Comparison of ENCODE assay signal across 8 mouse cellular contexts in genomic region chr17:6947637-6947983, GRCm38 (mm10). TPM values are rescaled to one million over a fixed set of nuclear protein-coding genes. Genes with fewer than 3 reads are reported as not detected.
DNase-seq lines count a peak whose midpoint lies in the region; ATAC-seq and TF ChIP-seq lines count a peak whose summit lies in the region.
"Not testable (repeated sequence)": the region's sequence is repeated elsewhere in the genome, so short reads cannot be mapped to it uniquely, and the experiment has no call there.

No protein-coding gene starts in this region.

- not testable (repeated sequence) for TF ChIP-seq CTCF in lung, postnatal 0 days (IDR thresholded peaks at IDR 0.05); testis, adult 2 months (IDR thresholded peaks at IDR 0.05; ENCODE audit: control insufficient read depth, insufficient read depth, insufficient replicate concordance, low read depth, low read length)

- H3K4me1 ChIP-seq in forebrain, embryonic 12.5 days; heart, embryonic 15.5 days (replicated peaks); intestine, embryonic 16.5 days (ENCODE audit: control insufficient read depth, insufficient read depth, low read length); limb, embryonic 14.5 days (ENCODE audit: control insufficient read depth, insufficient read depth, low read length); lung, postnatal 0 days (ENCODE audit: insufficient read depth, low read depth, low read length); testis, adult 2 months (ENCODE audit: control insufficient read depth, insufficient read depth, low read length): not testable (repeated sequence)

- not testable (repeated sequence) for H3K27me3 ChIP-seq in forebrain, embryonic 12.5 days; heart, embryonic 15.5 days; intestine, embryonic 16.5 days (replicated peaks; ENCODE audit: control insufficient read depth, insufficient read depth, low read length); limb, embryonic 14.5 days (ENCODE audit: control insufficient read depth, insufficient read depth, low read length); lung, postnatal 0 days (replicated peaks; ENCODE audit: insufficient read depth, low read length); myocyte (ENCODE audit: control insufficient read depth, insufficient read depth, insufficient read length); testis, adult 2 months (ENCODE audit: control insufficient read depth, insufficient read depth, low read length)

- not testable (repeated sequence) for H3ac ChIP-seq in myocyte (ENCODE audit: control insufficient read depth, insufficient read length)

- not testable (repeated sequence) for H3K79me2 ChIP-seq in myocyte (ENCODE audit: control insufficient read depth, insufficient read depth)

- H3K4me3 ChIP-seq in forebrain, embryonic 12.5 days (replicated peaks): peak overlapping the region; percentile 58
- H3K4me3 ChIP-seq in heart, embryonic 15.5 days: peak overlapping the region; percentile 67
- peak overlapping the region; percentile 58 for H3K4me3 ChIP-seq in intestine, embryonic 16.5 days (ENCODE audit: low read length)
- H3K4me3 ChIP-seq in limb, embryonic 14.5 days (replicated peaks; ENCODE audit: low read length): peak overlapping the region; percentile 50
- H3K4me3 ChIP-seq in lung, postnatal 0 days (ENCODE audit: low read depth, low read length): not testable (repeated sequence)
- H3K4me3 ChIP-seq in myocyte: peak overlapping the region; percentile 22
- peak overlapping the region; percentile 98 for H3K4me3 ChIP-seq in testis, adult 2 months (ENCODE audit: control insufficient read depth, low read depth, low read length)

- H3K9me3 ChIP-seq in forebrain, embryonic 12.5 days; heart, embryonic 15.5 days (replicated peaks); intestine, embryonic 16.5 days (ENCODE audit: control insufficient read depth, low read length); limb, embryonic 14.5 days (ENCODE audit: control insufficient read depth, low read length); lung, postnatal 0 days (ENCODE audit: low read length): not testable (repeated sequence)

- H3K4me2 ChIP-seq in forebrain, embryonic 12.5 days: peak overlapping the region; percentile 66
- peak overlapping the region; percentile 72 for H3K4me2 ChIP-seq in heart, embryonic 15.5 days
- H3K4me2 ChIP-seq in intestine, embryonic 16.5 days (ENCODE audit: low read depth, low read length): peak overlapping the region; percentile 55
- peak overlapping the region; percentile 49 for H3K4me2 ChIP-seq in limb, embryonic 14.5 days (replicated peaks; ENCODE audit: low read depth, low read length, severe bottlenecking)
- peak overlapping the region; percentile 70 for H3K4me2 ChIP-seq in lung, postnatal 0 days (replicated peaks; ENCODE audit: low read depth, low read length)
- peak overlapping the region; percentile 45 for H3K4me2 ChIP-seq in myocyte (ENCODE audit: low read depth)

- H3K36me3 ChIP-seq in forebrain, embryonic 12.5 days (replicated peaks); heart, embryonic 15.5 days; intestine, embryonic 16.5 days (ENCODE audit: control insufficient read depth, insufficient read depth, low read length); limb, embryonic 14.5 days (ENCODE audit: control insufficient read depth, insufficient read depth, low read length); lung, postnatal 0 days (ENCODE audit: insufficient read depth, low read length); myocyte (ENCODE audit: control insufficient read depth, insufficient read depth); testis, adult 2 months (ENCODE audit: control insufficient read depth, insufficient read depth, low read length): not testable (repeated sequence)

- not testable (repeated sequence) for TF ChIP-seq EP300 in lung, postnatal 0 days (IDR thresholded peaks at IDR 0.05)

- not testable (repeated sequence) for H3K9ac ChIP-seq in forebrain, embryonic 12.5 days; limb, embryonic 14.5 days (ENCODE audit: low read depth, low read length, severe bottlenecking); lung, postnatal 0 days (replicated peaks; ENCODE audit: low read depth)
- peak overlapping the region; percentile 73; the same call in 1 of the 2 replicates for H3K9ac ChIP-seq in heart, embryonic 15.5 days
- peak overlapping the region; percentile 67; the same call in 1 of the 2 replicates for H3K9ac ChIP-seq in intestine, embryonic 16.5 days (ENCODE audit: low read depth, low read length)

- ATAC-seq in cerebellum, adult (ENCODE audit: insufficient number of reproducible peaks, low FRiP score, low TSS enrichment): peak; percentile 62; the same call in 1 of the 2 replicates
- ATAC-seq in forebrain, embryonic 12.5 days (ENCODE audit: low FRiP score): peak; percentile 18; the same call in 1 of the 2 replicates
- not testable (repeated sequence) for ATAC-seq in heart, embryonic 15.5 days (replicated peaks; ENCODE audit: insufficient number of reproducible peaks, insufficient read depth, low FRiP score, low read depth); intestine, embryonic 16.5 days; lung, postnatal 0 days
- ATAC-seq in limb, embryonic 14.5 days (ENCODE audit: low FRiP score, low read depth): peak; percentile 0; the same call in 1 of the 2 replicates

- not testable (repeated sequence) for DNase-seq in limb, embryonic 14.5 days (ENCODE audit: low spot score); lung, postnatal 0 days (ENCODE audit: low spot score)

- WGBS in forebrain, embryonic 12.5 days: no CpG with 5 or more reads among the region's 8 CpGs
- WGBS in heart, embryonic 15.5 days: no CpG with 5 or more reads among the region's 8 CpGs
- no CpG with 5 or more reads among the region's 8 CpGs for WGBS in intestine, embryonic 16.5 days
- no CpG with 5 or more reads among the region's 8 CpGs for WGBS in limb, embryonic 14.5 days
- WGBS in lung, postnatal 0 days: no CpG with 5 or more reads among the region's 8 CpGs

- H3K27ac ChIP-seq in forebrain, embryonic 12.5 days; heart, embryonic 15.5 days; intestine, embryonic 16.5 days (ENCODE audit: low read length); limb, embryonic 14.5 days (replicated peaks; ENCODE audit: low read depth, low read length); lung, postnatal 0 days (ENCODE audit: low read length): not testable (repeated sequence)
- H3K27ac ChIP-seq in testis, adult 2 months (ENCODE audit: control insufficient read depth, insufficient read depth, low read depth, low read length): peak overlapping the region; percentile 98

- not testable (repeated sequence) for TF ChIP-seq POLR2A in limb, embryonic 14.5 days (IDR thresholded peaks at IDR 0.05; ENCODE audit: borderline replicate concordance, extremely low read depth, insufficient read depth, insufficient read length); myocyte (IDR thresholded peaks at IDR 0.05; ENCODE audit: insufficient read length, low read depth); testis, adult 2 months (IDR thresholded peaks at IDR 0.05; ENCODE audit: control insufficient read depth, low read depth, low read length)

RNA-seq across cellular contexts. Expression of gene Rsph3b, which starts 0.9 kb away (rescaled TPM):
- polyA plus RNA-seq in forebrain, embryonic 12.5 days (2016; fragmentation: Nextera tagmentation; extraction: Ambion mirVana): 44.1 and 45.5 TPM in 2 replicates
- 66.3 and 68.9 TPM in 2 replicates for polyA plus RNA-seq in heart, embryonic 15.5 days (2015; fragmentation: Nextera tagmentation; extraction: Ambion mirVana)
- 47.5 and 47.9 TPM in 2 replicates for polyA plus RNA-seq in intestine, embryonic 16.5 days (2015; fragmentation: Nextera tagmentation; extraction: Ambion mirVana)
- polyA plus RNA-seq in limb, embryonic 14.5 days (2012; rRNA removed): 18.4 and 21.0 TPM in 2 replicates
- 42.5 and 44.0 TPM in 2 replicates for polyA plus RNA-seq in limb, embryonic 14.5 days (2014; fragmentation: Nextera tagmentation; extraction: Ambion mirVana)
- 47.2 and 52.6 TPM in 2 replicates for polyA plus RNA-seq in lung, postnatal 0 days (2015; fragmentation: Nextera tagmentation; extraction: Ambion mirVana)
- polyA plus RNA-seq in myocyte (2012; fragmentation: generic; extraction: Trizol): 19.8 TPM
- polyA plus RNA-seq in testis, adult 2 months (2012; rRNA removed): 209 and 231 TPM in 2 replicates

RNA-seq across cellular contexts. Expression of gene Tagap1, which starts 13.3 kb away (rescaled TPM):
- polyA plus RNA-seq in forebrain, embryonic 12.5 days (2016; fragmentation: Nextera tagmentation; extraction: Ambion mirVana): 52.8 and 53.2 TPM in 2 replicates
- 23.7 and 32.7 TPM in 2 replicates for polyA plus RNA-seq in heart, embryonic 15.5 days (2015; fragmentation: Nextera tagmentation; extraction: Ambion mirVana)
- 29.7 and 37.8 TPM in 2 replicates for polyA plus RNA-seq in intestine, embryonic 16.5 days (2015; fragmentation: Nextera tagmentation; extraction: Ambion mirVana)
- polyA plus RNA-seq in limb, embryonic 14.5 days (2012; rRNA removed): 52.7 and 53.0 TPM in 2 replicates
- polyA plus RNA-seq in limb, embryonic 14.5 days (2014; fragmentation: Nextera tagmentation; extraction: Ambion mirVana): 52.3 and 59.7 TPM in 2 replicates
- polyA plus RNA-seq in lung, postnatal 0 days (2015; fragmentation: Nextera tagmentation; extraction: Ambion mirVana): 22.1 and 24.1 TPM in 2 replicates
- polyA plus RNA-seq in myocyte (2012; fragmentation: generic; extraction: Trizol): 12.2 TPM
- polyA plus RNA-seq in testis, adult 2 months (2012; rRNA removed): 57.1 and 68.4 TPM in 2 replicates

RNA-seq across cellular contexts. Expression of gene Rnaset2b, which starts 22.8 kb away (rescaled TPM):
- polyA plus RNA-seq in forebrain, embryonic 12.5 days (2016; fragmentation: Nextera tagmentation; extraction: Ambion mirVana): 83.9 and 94.6 TPM in 2 replicates
- 238 and 260 TPM in 2 replicates for polyA plus RNA-seq in heart, embryonic 15.5 days (2015; fragmentation: Nextera tagmentation; extraction: Ambion mirVana)
- polyA plus RNA-seq in intestine, embryonic 16.5 days (2015; fragmentation: Nextera tagmentation; extraction: Ambion mirVana): 265 and 286 TPM in 2 replicates
- 78.6 and 137 TPM in 2 replicates for polyA plus RNA-seq in limb, embryonic 14.5 days (2012; rRNA removed)
- polyA plus RNA-seq in limb, embryonic 14.5 days (2014; fragmentation: Nextera tagmentation; extraction: Ambion mirVana): 169 and 189 TPM in 2 replicates
- 426 and 446 TPM in 2 replicates for polyA plus RNA-seq in lung, postnatal 0 days (2015; fragmentation: Nextera tagmentation; extraction: Ambion mirVana)
- polyA plus RNA-seq in myocyte (2012; fragmentation: generic; extraction: Trizol): 194 TPM
- polyA plus RNA-seq in testis, adult 2 months (2012; rRNA removed): 45.0 and 47.3 TPM in 2 replicates

RNA-seq across cellular contexts. Expression of gene Gm49721, which starts 31.1 kb away (rescaled TPM):
- polyA plus RNA-seq in forebrain, embryonic 12.5 days (2016; fragmentation: Nextera tagmentation; extraction: Ambion mirVana): 0.17 and 0.47 TPM in 2 replicates
- 0.05 TPM in 1 of 2 replicates, not detected in the other for polyA plus RNA-seq in heart, embryonic 15.5 days (2015; fragmentation: Nextera tagmentation; extraction: Ambion mirVana)
- not detected in 2 replicates for polyA plus RNA-seq in intestine, embryonic 16.5 days (2015; fragmentation: Nextera tagmentation; extraction: Ambion mirVana)
- polyA plus RNA-seq in limb, embryonic 14.5 days (2012; rRNA removed): 0.19 and 0.39 TPM in 2 replicates
- 0.11 and 0.18 TPM in 2 replicates for polyA plus RNA-seq in limb, embryonic 14.5 days (2014; fragmentation: Nextera tagmentation; extraction: Ambion mirVana)
- polyA plus RNA-seq in lung, postnatal 0 days (2015; fragmentation: Nextera tagmentation; extraction: Ambion mirVana): 0.30 and 0.32 TPM in 2 replicates
- not detected for polyA plus RNA-seq in myocyte (2012; fragmentation: generic; extraction: Trizol)
- polyA plus RNA-seq in testis, adult 2 months (2012; rRNA removed): 0.31 TPM in 1 of 2 replicates, not detected in the other
